Mouse (Mus musculus) midbrain, embryonic 14.5 days (tissue): Measurements from ENCODE around the gene Htr5b. TPM values are rescaled to one million over a fixed set of nuclear protein-coding genes. Genes with fewer than 3 reads are reported as not detected.

Source experiments
- ATAC-seq: fragments of 200-750 bp; cut with Nextera tagmentation; 2 replicates; pipeline ENCODE4 v1.8.0; 2017; ENCODE audit warnings: moderate number of reproducible peaks, moderate library complexity; ENCODE audit not compliant: low FRiP score, low TSS enrichment
- DNase-seq: peaks from one replicate; pipeline ENCODE4 v3.0.0-alpha.2; 2015
- H3K27ac ChIP-seq: fragments of 300-500 bp; sonication (generic); replicated peaks from 2 replicates; pipeline ENCODE4 v1.5.1; 2014; ENCODE audit warnings: mild to moderate bottlenecking, low read depth, low read length, moderate library complexity
- H3K27me3 ChIP-seq: fragments of 300-500 bp; sonication (generic); 2 replicates; pipeline ENCODE4 v1.6.1; 2014; ENCODE audit warnings: low read length, control low read depth, mixed read lengths; ENCODE audit not compliant: control insufficient read depth, insufficient read depth
- H3K36me3 ChIP-seq: fragments of 300-500 bp; sonication (generic); 2 replicates; pipeline ENCODE4 v1.6.1; 2014; ENCODE audit warnings: low read length, control low read depth; ENCODE audit not compliant: control insufficient read depth, insufficient read depth
- H3K4me1 ChIP-seq: fragments of 300-500 bp; sonication (generic); 2 replicates; pipeline ENCODE4 v1.6.1; 2014; ENCODE audit warnings: mild to moderate bottlenecking, antibody characterized with exemption, low read length, control low read depth; ENCODE audit not compliant: control insufficient read depth, insufficient read depth
- H3K4me2 ChIP-seq: fragments of 300-500 bp; sonication (generic); 2 replicates; pipeline ENCODE4 v1.6.1; 2014; ENCODE audit warnings: mild to moderate bottlenecking, low read length, moderate library complexity
- H3K4me3 ChIP-seq: fragments of 300-500 bp; sonication (generic); replicated peaks from 2 replicates; pipeline ENCODE4 v1.5.1; 2014; ENCODE audit warnings: low read depth, low read length
- H3K9ac ChIP-seq: fragments of 300-500 bp; sonication (generic); replicated peaks from 2 replicates; pipeline ENCODE4 v1.6.1; 2014; ENCODE audit warnings: mild to moderate bottlenecking, low read length, moderate library complexity
- H3K9me3 ChIP-seq: fragments of 300-500 bp; sonication (generic); 2 replicates; pipeline ENCODE4 v1.6.1; 2016; ENCODE audit warnings: low read length, control low read depth, mixed read lengths; ENCODE audit not compliant: control insufficient read depth
- WGBS: fragments of 180-500 bp; shearing (Covaris S2); extraction: QIAGEN DNeasy Blood & Tissue Kit; methylation state at CpG from one replicate; pipeline ENCODE4 v1.1.7; 2014; 5-methylcytosine and 5-hydroxymethylcytosine counted together
- polyA plus RNA-seq: library from polyadenylated mRNA; unstranded; fragments of >200 nt; fragmentation: Nextera tagmentation; extraction: Ambion mirVana; gene quantifications from 2 replicates; pipeline ENCODE4 v1.2.1, GENCODE M21; 2014

The Htr5b gene
- 1.3 and 2.0 TPM in 2 replicates for polyA plus RNA-seq

DNA sequence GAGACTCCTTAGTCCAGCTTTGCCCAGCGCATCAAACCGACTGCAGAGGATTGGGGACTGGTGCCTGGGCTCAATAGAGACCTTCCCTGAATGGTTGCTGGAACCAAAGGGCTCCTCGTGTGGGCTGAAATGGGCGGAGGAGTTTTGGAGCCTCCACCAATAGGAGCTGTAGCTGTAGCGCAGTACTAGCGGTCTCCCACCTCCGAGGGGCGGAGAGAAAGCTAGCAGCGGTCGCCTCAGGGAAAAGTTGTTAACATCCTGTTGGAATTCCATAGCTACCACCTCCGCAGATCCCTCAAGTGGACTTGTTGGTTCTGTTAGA, at the start of gene Htr5b:
Htr5b (minus strand) TSS at position 67 of the 322 bp plus-strand sequence.
- H3K36me3 ChIP-seq = no peaks in the 10 kb centered on the region
- no peak within 1 kb of the TSS for H3K27ac ChIP-seq
- peak within 1 kb of the TSS; percentile 6; the same call in 1 of the 2 replicates for H3K9ac ChIP-seq
- H3K9me3 ChIP-seq = no peaks in the 10 kb centered on the region
- peak within 1 kb of the TSS; percentile 30 for H3K4me3 ChIP-seq
- H3K4me2 ChIP-seq = peak within 1 kb of the TSS; percentile 60
- ATAC-seq (peak; percentile 65; the same call in 1 of the 2 replicates), DNase-seq (peak; percentile 68)
- WGBS = 4% methylated on average over 11 of the region's 11 CpGs
- peaks cover 12% of the 10 kb centered on the region for H3K4me1 ChIP-seq
- peaks cover 20% of the 10 kb centered on the region for H3K27me3 ChIP-seq

- ATAC-seq = no peak
- no peaks in the 10 kb centered on the region for H3K36me3 ChIP-seq
- no peak overlapping the region for H3K27ac ChIP-seq
- H3K4me1 ChIP-seq = no peaks in the 10 kb centered on the region
- no peaks in the 10 kb centered on the region for H3K9me3 ChIP-seq
- WGBS = 14% methylated on average over 1 of the region's 1 CpGs
- H3K4me3 ChIP-seq = no peak overlapping the region
- H3K4me2 ChIP-seq = no peak overlapping the region
- no peak overlapping the region for H3K9ac ChIP-seq
- no peak for DNase-seq
- H3K27me3 ChIP-seq = no peaks in the 10 kb centered on the region
Observed at GRCm38 (mm10) chr1:121577491-121577890, 49.2 kb upstream of the Htr5b start.

GRCm38 (mm10) chr1:121570522-121570921, 42.3 kb upstream of the Htr5b start:
- Histone ChIP-seq H3K27ac (no peak overlapping the region), H3K9me3 (no peaks in the 10 kb centered on the region), H3K9ac (no peak overlapping the region), H3K36me3 (peaks cover 1% of the 10 kb centered on the region; the same call in 1 of the 2 replicates), H3K4me2 (no peak overlapping the region), H3K27me3 (no peaks in the 10 kb centered on the region), H3K4me1 (peaks cover 7% of the 10 kb centered on the region; the same call in 1 of the 2 replicates), H3K4me3 (no peak overlapping the region)
- DNase-seq (no peak), ATAC-seq (no peak)
- 86% methylated on average over 7 of the region's 7 CpGs for WGBS

GRCm38 (mm10) chr1:121567521-121568489, 39.5 kb upstream of the Htr5b start, which contains the start of gene Ddx18:
Gene Ddx18, minus strand, starts transcription at chr1:121567989.
- peak within 1 kb of the TSS; percentile 59 for H3K4me2 ChIP-seq
- H3K4me3 ChIP-seq = peak within 1 kb of the TSS; percentile 68
- H3K9me3 ChIP-seq = no peaks in the 10 kb centered on the region
- peak within 1 kb of the TSS; percentile 37; the same call in 1 of the 2 replicates for H3K27ac ChIP-seq
- WGBS = 6% methylated on average over 53 of the region's 53 CpGs
- no peaks in the 10 kb centered on the region for H3K27me3 ChIP-seq
- peaks cover 25% of the 10 kb centered on the region for H3K36me3 ChIP-seq
- ATAC-seq (peak; percentile 99), DNase-seq (peak; percentile 99)
- peak within 1 kb of the TSS; percentile 52 for H3K9ac ChIP-seq
- H3K4me1 ChIP-seq = peaks cover 7% of the 10 kb centered on the region; the same call in 1 of the 2 replicates

DNA sequence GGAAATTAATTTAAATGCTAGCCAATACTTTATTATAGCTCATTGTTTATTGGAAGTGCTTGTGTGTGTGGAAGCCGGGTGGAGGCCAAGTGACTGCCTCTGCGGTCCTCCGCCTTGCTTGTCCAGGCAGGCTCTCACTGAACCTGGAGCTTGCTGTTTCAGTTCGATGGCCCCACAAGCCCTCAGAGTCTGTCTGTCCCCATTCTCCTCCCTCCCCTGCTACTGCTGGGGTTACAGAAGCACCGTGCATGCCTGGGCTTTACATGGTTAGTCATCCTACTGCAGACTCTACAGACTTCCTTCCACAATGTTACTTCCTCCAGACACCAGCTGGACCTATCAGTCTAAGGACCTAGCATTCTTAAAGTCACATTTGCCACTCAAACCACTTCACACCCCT, 29.6 kb upstream of the Htr5b start:
- 99% methylated on average over 5 of the region's 5 CpGs for WGBS
- no peak overlapping the region for H3K27ac ChIP-seq
- H3K9me3 ChIP-seq = no peaks in the 10 kb centered on the region
- DNase-seq (no peak), ATAC-seq (no peak)
- H3K4me2 ChIP-seq = no peak overlapping the region
- no peak overlapping the region for H3K4me3 ChIP-seq
- peaks cover 94% of the 10 kb centered on the region for H3K36me3 ChIP-seq
- H3K27me3 ChIP-seq = no peaks in the 10 kb centered on the region
- no peaks in the 10 kb centered on the region for H3K4me1 ChIP-seq
- no peak overlapping the region for H3K9ac ChIP-seq

DNA sequence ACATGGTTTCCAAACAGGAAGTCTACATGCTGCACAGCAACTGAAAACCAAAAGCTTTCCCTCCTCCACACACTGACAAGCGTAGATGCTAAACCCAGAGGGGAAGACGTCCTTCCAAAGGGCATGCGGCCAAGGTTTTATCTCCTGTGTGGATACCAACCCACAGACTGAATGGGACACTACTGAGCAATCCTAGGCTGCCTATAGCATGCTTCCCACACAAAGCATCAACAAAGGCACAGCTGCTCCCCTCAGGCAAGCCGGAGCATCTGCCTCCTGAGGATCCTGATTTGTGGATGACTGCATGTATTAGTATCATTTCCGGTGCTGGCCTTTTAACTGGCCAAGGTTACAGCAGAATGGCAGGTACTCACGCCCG, 23.2 kb upstream of the Htr5b start:
- H3K4me2 ChIP-seq = no peak overlapping the region
- H3K9ac ChIP-seq = no peak overlapping the region
- H3K4me3 ChIP-seq = no peak overlapping the region
- peaks cover 54% of the 10 kb centered on the region for H3K36me3 ChIP-seq
- H3K27me3 ChIP-seq = no peaks in the 10 kb centered on the region
- no peak overlapping the region for H3K27ac ChIP-seq
- H3K9me3 ChIP-seq = no peaks in the 10 kb centered on the region
- ATAC-seq = peak; percentile 19; the same call in 1 of the 2 replicates
- H3K4me1 ChIP-seq = no peaks in the 10 kb centered on the region
- 68% methylated on average over 7 of the region's 7 CpGs for WGBS
- peak; percentile 33 for DNase-seq

DNA sequence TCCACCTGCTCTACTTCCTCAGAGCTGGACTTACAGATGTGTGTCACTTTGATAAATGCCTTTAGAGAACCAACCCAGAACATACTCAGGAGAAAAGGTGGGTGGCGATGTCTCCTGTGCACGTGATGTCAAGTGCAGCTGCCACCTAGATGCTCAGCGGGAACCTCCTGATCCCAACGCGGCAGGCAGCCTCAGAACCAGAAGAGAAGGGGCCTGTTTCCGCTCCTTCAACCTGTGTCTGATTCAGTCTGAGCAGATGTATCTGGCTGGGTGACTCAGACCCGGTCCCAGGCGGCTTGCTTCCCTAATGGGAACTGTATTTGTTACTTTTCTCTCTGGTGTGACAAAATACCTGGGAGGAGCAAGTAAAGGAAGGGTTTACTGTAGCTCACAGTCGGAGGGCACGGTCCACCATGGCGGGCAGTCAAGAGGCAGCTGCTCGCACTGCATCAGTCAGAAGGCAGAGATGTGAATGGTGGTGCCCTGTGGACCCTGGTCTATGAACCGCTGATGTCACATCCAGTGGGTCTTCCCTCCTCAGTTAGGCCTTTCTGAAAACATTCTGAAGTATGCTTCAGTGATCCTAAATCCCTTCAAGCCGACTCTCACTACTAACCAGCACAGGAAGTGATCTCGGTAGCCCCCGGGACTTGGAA, 22.7 kb upstream of the Htr5b start:
- Histone ChIP-seq H3K27me3 (no peaks in the 10 kb centered on the region), H3K9ac (no peak overlapping the region), H3K4me3 (no peak overlapping the region), H3K36me3 (peaks cover 49% of the 10 kb centered on the region), H3K4me1 (no peaks in the 10 kb centered on the region), H3K27ac (no peak overlapping the region), H3K4me2 (no peak overlapping the region), H3K9me3 (no peaks in the 10 kb centered on the region)
- ATAC-seq (no peak), DNase-seq (no peak)
- 90% methylated on average over 16 of the region's 16 CpGs for WGBS

DNA sequence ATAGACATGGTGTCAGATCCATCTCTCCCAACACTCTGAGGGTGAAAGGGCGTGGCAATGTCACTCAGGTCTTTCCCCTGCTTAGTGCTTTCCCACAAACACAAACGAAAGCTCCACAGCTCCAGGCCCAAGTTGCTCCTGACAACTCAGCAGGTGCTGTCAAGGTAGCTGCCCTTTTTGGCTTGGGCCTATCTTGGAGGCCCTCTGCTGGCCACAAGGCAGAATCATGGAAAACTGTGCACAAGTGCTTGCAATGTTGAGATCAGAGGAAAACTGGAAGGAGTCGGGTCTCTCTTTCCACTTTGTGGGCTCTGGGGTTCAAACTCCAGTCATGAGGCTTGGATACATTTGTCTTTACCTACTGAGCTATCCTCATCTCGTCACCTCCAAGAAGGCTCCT, 21.2 kb upstream of the Htr5b start:
- Histone ChIP-seq H3K27me3 (no peaks in the 10 kb centered on the region), H3K36me3 (peaks cover 34% of the 10 kb centered on the region), H3K9ac (no peak overlapping the region), H3K4me3 (no peak overlapping the region), H3K27ac (no peak overlapping the region), H3K4me1 (no peaks in the 10 kb centered on the region), H3K9me3 (no peaks in the 10 kb centered on the region), H3K4me2 (no peak overlapping the region)
- DNase-seq (peak; percentile 13), ATAC-seq (no peak)
- WGBS = 72% methylated on average over 4 of the region's 4 CpGs
